Mouse (Mus musculus): Measurements from ENCODE around the gene Tanc2. TPM values are rescaled to one million over a fixed set of nuclear protein-coding genes. Genes with fewer than 3 reads are reported as not detected.

Tanc2 gene
- polyA plus RNA-seq, 1 experiment, result 1.3 TPM

DNA sequence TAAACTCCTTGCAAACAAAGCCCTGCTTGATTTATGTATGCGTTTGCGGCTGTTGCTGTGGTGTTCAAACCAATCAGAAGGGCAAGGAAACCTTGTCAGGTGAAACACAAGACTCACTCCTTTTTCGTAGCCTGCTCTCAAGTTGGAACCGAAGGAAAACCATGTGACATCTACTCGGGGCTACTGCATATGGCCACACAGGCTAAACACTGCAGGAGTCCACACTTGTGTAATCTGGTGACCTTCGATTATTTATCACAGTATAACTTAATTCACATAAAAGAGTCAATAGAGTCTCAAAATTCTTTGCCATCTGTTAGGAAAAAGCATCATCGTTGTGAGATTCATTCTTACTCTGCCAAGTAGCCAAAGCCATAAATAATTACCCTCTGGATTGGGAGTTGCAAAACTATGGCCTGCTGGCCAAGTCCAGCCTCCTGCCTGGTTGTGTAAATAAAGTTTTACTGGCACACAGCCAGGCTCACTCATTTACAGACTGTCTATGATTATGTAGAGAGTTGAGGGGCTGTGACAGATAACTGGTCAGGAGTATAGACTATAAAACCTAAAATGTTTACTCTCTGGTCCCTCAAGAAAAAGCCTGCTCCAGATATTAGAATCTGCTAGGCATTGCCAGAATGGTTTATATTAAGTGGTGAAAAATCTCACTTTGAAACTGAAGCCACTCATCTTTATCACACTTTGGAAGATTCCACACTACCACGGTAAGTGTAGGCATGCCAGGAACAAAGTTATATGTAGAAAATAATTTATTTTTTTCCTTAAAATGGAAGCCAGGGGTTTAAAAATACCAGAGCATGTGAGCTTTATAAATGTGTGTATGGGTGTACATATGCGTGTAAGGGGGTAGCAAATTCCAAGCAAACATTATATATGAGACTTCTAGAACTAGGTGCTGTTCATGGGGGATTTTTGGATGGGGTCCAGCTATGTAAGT, 40.3 kb upstream of the Tanc2 start:
- no peaks in the 10 kb centered on the region for H3K27me3 ChIP-seq (ENCODE audit: control insufficient read depth, insufficient read depth, low read length)
- H3K4me1 ChIP-seq (ENCODE audit: control insufficient read depth, insufficient read depth, insufficient read length), result no peaks in the 10 kb centered on the region
- no peak overlapping the region for H3K27ac ChIP-seq (ENCODE audit: insufficient read depth, low read length)
- TF ChIP-seq CTCF (IDR thresholded peaks at IDR 0.05; ENCODE audit: extremely low read depth, insufficient read depth, insufficient read length, insufficient replicate concordance), result no peak
- no peak for TF ChIP-seq POLR2A (IDR thresholded peaks at IDR 0.05; ENCODE audit: low read depth, low read length)
- DNase-seq (ENCODE audit: low read depth in 1 of 2, low spot score in 2 of 2), result no peak
- 83% methylated on average over 9 of the region's 9 CpGs for WGBS
- H3K36me3 ChIP-seq (ENCODE audit: control insufficient read depth, insufficient read depth, low read length), result no peaks in the 10 kb centered on the region
- no peak overlapping the region for H3K4me3 ChIP-seq (ENCODE audit: extremely low read depth, insufficient read depth, insufficient read length)

DNA sequence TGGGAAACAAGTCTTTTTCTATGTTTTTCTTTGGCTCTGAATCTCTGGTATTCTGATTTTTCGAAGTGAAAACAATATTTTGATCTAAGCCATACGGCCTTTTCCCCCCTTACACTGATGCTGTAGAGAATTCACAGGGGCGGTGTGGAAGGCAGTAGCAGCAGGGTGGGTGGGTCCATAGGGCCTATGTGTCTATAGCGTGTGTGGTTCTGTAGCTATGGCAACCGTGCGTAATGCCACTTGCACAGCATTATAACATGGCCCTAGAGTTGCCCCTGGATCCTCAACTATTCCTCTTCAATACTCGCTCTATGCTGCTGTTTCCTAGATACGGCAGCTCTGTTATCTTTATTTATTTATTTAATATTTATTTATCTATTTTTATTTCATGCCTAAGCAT, 32.5 kb upstream of the Tanc2 start:
- TF ChIP-seq CTCF (IDR thresholded peaks at IDR 0.05; ENCODE audit: extremely low read depth, insufficient read depth, insufficient read length, insufficient replicate concordance) (no peak), POLR2A (IDR thresholded peaks at IDR 0.05; ENCODE audit: low read depth, low read length) (no peak)
- H3K36me3 ChIP-seq (ENCODE audit: control insufficient read depth, insufficient read depth, low read length), result no peaks in the 10 kb centered on the region
- no peak overlapping the region for H3K27ac ChIP-seq (ENCODE audit: insufficient read depth, low read length)
- H3K27me3 ChIP-seq (ENCODE audit: control insufficient read depth, insufficient read depth, low read length), result no peaks in the 10 kb centered on the region
- H3K4me3 ChIP-seq (ENCODE audit: extremely low read depth, insufficient read depth, insufficient read length), result no peak overlapping the region
- WGBS, result 91% methylated on average over 8 of the region's 8 CpGs
- no peak for DNase-seq (ENCODE audit: low read depth in 1 of 2, low spot score in 2 of 2)
- H3K4me1 ChIP-seq (ENCODE audit: control insufficient read depth, insufficient read depth, insufficient read length), result no peaks in the 10 kb centered on the region

DNA sequence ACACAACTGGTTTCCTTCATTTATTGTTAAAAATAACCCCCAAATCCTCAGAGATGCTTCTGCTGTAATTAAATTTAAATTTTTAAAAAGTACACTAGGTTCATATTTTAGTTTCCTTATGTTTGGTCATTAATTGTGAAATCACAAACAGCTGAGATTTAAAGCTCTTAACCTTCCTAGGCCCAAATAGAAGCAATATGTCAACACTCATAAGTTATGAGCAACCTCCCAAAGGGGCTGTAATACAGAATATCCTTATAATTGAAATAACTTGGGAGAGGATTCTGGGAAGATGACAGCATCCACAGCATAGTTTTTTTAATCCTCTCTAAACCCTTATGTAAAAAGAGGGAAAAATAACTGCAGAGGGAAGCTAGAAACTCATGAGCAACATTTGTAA, 31.7 kb upstream of the Tanc2 start:
- TF ChIP-seq CTCF (IDR thresholded peaks at IDR 0.05; ENCODE audit: extremely low read depth, insufficient read depth, insufficient read length, insufficient replicate concordance), result no peak
- TF ChIP-seq POLR2A (IDR thresholded peaks at IDR 0.05; ENCODE audit: low read depth, low read length), result no peak
- H3K27ac ChIP-seq (ENCODE audit: insufficient read depth, low read length), result no peak overlapping the region

DNA sequence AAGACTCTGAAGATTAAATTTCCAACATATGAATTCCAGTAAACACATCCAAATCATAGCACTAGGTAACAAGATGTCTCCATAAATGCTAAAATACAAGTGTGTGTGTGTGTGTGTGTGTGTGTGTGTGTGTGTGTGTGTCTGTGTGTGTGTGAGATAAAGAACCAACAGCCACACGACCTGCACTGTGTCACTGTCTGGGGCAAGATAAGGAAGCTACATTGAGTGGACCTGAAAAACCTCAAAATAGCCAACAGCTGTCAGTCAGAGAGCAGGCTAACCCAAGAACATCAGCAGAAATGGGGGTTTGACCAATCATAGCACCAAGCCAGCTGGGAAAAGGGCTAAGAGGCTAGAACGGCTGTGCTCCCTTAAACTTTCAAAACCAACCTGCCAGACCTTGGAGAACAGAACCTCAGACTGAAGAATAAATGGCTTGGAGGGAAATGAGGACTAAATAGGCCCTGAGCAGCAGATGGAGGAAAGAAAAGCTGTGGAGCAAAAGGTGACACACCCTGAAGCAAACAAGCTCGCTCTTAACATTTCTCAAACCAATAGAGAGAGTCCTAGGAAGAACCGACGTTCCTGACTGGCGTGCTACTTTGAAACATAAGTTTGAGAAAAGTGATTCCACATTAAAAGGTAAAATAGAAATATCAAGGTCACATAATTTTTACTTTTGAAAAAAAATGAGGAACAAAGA, 30.8 kb upstream of the Tanc2 start:
- DNase-seq (ENCODE audit: low read depth in 1 of 2, low spot score in 2 of 2), result no peak
- TF ChIP-seq POLR2A (IDR thresholded peaks at IDR 0.05; ENCODE audit: low read depth, low read length) (no peak), CTCF (IDR thresholded peaks at IDR 0.05; ENCODE audit: extremely low read depth, insufficient read depth, insufficient read length, insufficient replicate concordance) (no peak)
- Histone ChIP-seq H3K4me3 (ENCODE audit: extremely low read depth, insufficient read depth, insufficient read length) (no peak overlapping the region), H3K4me1 (ENCODE audit: control insufficient read depth, insufficient read depth, insufficient read length) (no peaks in the 10 kb centered on the region), H3K36me3 (ENCODE audit: control insufficient read depth, insufficient read depth, low read length) (no peaks in the 10 kb centered on the region), H3K27me3 (ENCODE audit: control insufficient read depth, insufficient read depth, low read length) (no peaks in the 10 kb centered on the region), H3K27ac (ENCODE audit: insufficient read depth, low read length) (no peak overlapping the region)
- 85% methylated on average over 6 of the region's 6 CpGs for WGBS

More for the DNA sequence above, 31.7 kb upstream of the Tanc2 start:
- H3K4me3 ChIP-seq (ENCODE audit: extremely low read depth, insufficient read depth, insufficient read length), result no peak overlapping the region
- H3K36me3 ChIP-seq (ENCODE audit: control insufficient read depth, insufficient read depth, low read length), result no peaks in the 10 kb centered on the region
- no peaks in the 10 kb centered on the region for H3K4me1 ChIP-seq (ENCODE audit: control insufficient read depth, insufficient read depth, insufficient read length)
- H3K27me3 ChIP-seq (ENCODE audit: control insufficient read depth, insufficient read depth, low read length), result no peaks in the 10 kb centered on the region
- no peak for DNase-seq (ENCODE audit: low read depth in 1 of 2, low spot score in 2 of 2)

DNA sequence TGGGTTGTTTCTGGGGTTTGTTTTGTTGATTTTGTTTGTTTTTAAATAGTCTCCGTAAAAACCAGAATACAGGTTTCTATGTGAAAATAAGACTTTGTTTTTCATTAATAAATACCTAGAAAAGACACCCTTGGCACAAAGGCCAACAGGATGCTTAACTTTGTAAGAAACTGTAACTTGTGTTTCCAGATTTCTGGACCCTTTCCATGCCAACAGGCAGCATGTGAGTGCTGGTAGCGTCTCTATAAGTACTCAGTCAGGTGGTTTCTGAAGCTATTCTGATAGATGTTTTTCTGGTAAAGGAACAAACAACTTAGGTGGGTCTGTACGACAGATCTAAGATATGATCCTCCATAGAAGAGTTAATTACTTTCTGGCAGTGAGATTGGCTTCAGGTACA, 26.2 kb upstream of the Tanc2 start:
- Histone ChIP-seq H3K4me3 (ENCODE audit: extremely low read depth, insufficient read depth, insufficient read length) (no peak overlapping the region), H3K27me3 (ENCODE audit: control insufficient read depth, insufficient read depth, low read length) (no peaks in the 10 kb centered on the region), H3K4me1 (ENCODE audit: control insufficient read depth, insufficient read depth, insufficient read length) (no peaks in the 10 kb centered on the region), H3K27ac (ENCODE audit: insufficient read depth, low read length) (no peak overlapping the region), H3K36me3 (ENCODE audit: control insufficient read depth, insufficient read depth, low read length) (no peaks in the 10 kb centered on the region)
- WGBS, result 89% methylated on average over 3 of the region's 3 CpGs
- no peak for DNase-seq (ENCODE audit: low read depth in 1 of 2, low spot score in 2 of 2)
- TF ChIP-seq CTCF (IDR thresholded peaks at IDR 0.05; ENCODE audit: extremely low read depth, insufficient read depth, insufficient read length, insufficient replicate concordance) (no peak), POLR2A (IDR thresholded peaks at IDR 0.05; ENCODE audit: low read depth, low read length) (no peak)

DNA sequence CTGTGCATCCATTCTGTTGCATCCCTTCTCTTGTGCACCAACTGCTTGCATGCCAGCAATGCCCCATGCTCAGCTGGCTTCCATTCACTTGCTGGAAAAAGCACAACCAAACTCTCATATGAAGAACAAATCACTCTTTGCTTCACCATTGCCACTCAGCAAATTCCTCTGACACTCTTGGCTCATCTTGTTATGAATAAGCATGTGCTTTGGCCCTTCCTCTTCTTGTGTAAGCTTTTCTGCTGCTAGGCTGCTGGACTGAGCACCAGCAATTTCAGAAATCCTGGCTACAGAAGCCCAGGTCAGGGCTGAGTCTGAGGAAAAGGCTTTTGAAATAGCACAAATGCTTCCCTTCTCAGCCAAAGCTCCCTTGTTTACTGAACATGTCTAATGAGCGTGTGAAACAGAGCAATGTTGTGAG, 22.6 kb upstream of the Tanc2 start:
- Histone ChIP-seq H3K4me3 (ENCODE audit: extremely low read depth, insufficient read depth, insufficient read length) (no peak overlapping the region), H3K27ac (ENCODE audit: insufficient read depth, low read length) (no peak overlapping the region), H3K4me1 (ENCODE audit: control insufficient read depth, insufficient read depth, insufficient read length) (no peaks in the 10 kb centered on the region), H3K27me3 (ENCODE audit: control insufficient read depth, insufficient read depth, low read length) (no peaks in the 10 kb centered on the region), H3K36me3 (ENCODE audit: control insufficient read depth, insufficient read depth, low read length) (no peaks in the 10 kb centered on the region)
- TF ChIP-seq POLR2A (IDR thresholded peaks at IDR 0.05; ENCODE audit: low read depth, low read length), result no peak
- TF ChIP-seq CTCF (IDR thresholded peaks at IDR 0.05; ENCODE audit: extremely low read depth, insufficient read depth, insufficient read length, insufficient replicate concordance), result no peak
- WGBS, result 76% methylated on average over 1 of the region's 1 CpGs
- DNase-seq (ENCODE audit: low read depth in 1 of 2, low spot score in 2 of 2), result no peak

Measured in spleen, adult 2 months (tissue).